Mouse (Mus musculus) lung, embryonic 16.5 days (tissue): ENCODE data around the gene Egf. TPM values are rescaled to one million over a fixed set of nuclear protein-coding genes. Genes with fewer than 3 reads are reported as not detected.

Experiments
- ATAC-seq: fragments of 200-750 bp; cut with Nextera tagmentation; 2 replicates; pipeline ENCODE4 v1.8.0; 2017; ENCODE audit warnings: low read depth, mild to moderate bottlenecking, moderate library complexity
- H3K27ac ChIP-seq: fragments of 300-500 bp; sonication (generic); 2 replicates; pipeline ENCODE4 v1.5.1; 2014; ENCODE audit warnings: mild to moderate bottlenecking, control low read depth, low read length
- H3K27me3 ChIP-seq: fragments of 300-500 bp; sonication (generic); 2 replicates; pipeline ENCODE4 v1.6.1; 2014; ENCODE audit warnings: low read depth, low read length, mixed read lengths; ENCODE audit not compliant: control insufficient read depth, insufficient read depth
- H3K36me3 ChIP-seq: fragments of 300-500 bp; sonication (generic); 2 replicates; pipeline ENCODE4 v1.6.1; 2014; ENCODE audit warnings: low read length; ENCODE audit not compliant: control insufficient read depth, insufficient read depth
- H3K4me1 ChIP-seq: fragments of 300-500 bp; sonication (generic); replicated peaks from 2 replicates; pipeline ENCODE4 v1.6.1; 2014; ENCODE audit warnings: low read length, mixed read lengths; ENCODE audit not compliant: control insufficient read depth, insufficient read depth
- H3K4me2 ChIP-seq: fragments of 300-500 bp; sonication (generic); 2 replicates; pipeline ENCODE4 v1.6.1; 2014; ENCODE audit warnings: low read depth, low read length, control low read depth
- H3K4me3 ChIP-seq: fragments of 300-500 bp; sonication (generic); 2 replicates; pipeline ENCODE4 v1.5.1; 2014; ENCODE audit warnings: mild to moderate bottlenecking, low read length, control low read depth
- H3K9ac ChIP-seq: fragments of 300-500 bp; sonication (generic); 2 replicates; pipeline ENCODE4 v1.6.1; 2014; ENCODE audit warnings: low read length, control low read depth
- H3K9me3 ChIP-seq: fragments of 300-500 bp; sonication (generic); 2 replicates; pipeline ENCODE4 v1.6.1; 2016; ENCODE audit warnings: low read length; ENCODE audit not compliant: control insufficient read depth
- WGBS: fragments of 180-500 bp; shearing (Covaris S2); extraction: QIAGEN DNeasy Blood & Tissue Kit; methylation state at CpG from one replicate; pipeline ENCODE4 v1.1.7; 2014; 5-methylcytosine and 5-hydroxymethylcytosine counted together
- microRNA-seq: library from miRNA; unstranded; fragments of <30 nt; microRNA quantifications from one replicate; pipeline ENCODE4, GENCODE M21; 2016
- polyA plus RNA-seq: library from polyadenylated mRNA; unstranded; fragments of >200 nt; fragmentation: Nextera tagmentation; extraction: Ambion mirVana; gene quantifications from 2 replicates; pipeline ENCODE4 v1.2.1, GENCODE M21; 2015

Gene Egf
- polyA plus RNA-seq, 1 experiment from 2014 or later, result 1.2 TPM

DNA sequence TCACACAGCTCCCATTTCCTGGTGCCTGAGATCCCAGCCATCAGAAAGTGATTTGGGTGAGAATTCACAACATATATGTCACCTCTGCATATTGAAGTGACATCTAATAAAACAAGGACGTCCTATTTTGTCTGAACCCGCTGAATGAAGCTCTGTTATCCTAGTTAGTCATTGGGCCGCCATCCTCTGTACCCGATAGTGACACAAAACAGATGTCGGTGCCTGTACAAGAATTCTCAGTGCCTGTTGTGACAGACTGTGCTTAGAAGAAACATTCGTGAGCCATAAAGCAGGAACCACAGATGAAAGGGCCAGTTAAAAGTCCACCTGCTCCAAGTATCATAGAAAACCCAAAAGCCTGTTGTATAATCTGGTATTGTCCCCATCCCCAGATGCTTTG is 117.7 kb downstream of the Egf start:
- Histone ChIP-seq H3K9me3 (no peaks in the 10 kb centered on the region), H3K4me1 (peaks cover 7% of the 10 kb centered on the region; the same call in 1 of the 2 replicates), H3K4me2 (no peak overlapping the region), H3K9ac (no peak overlapping the region), H3K36me3 (no peaks in the 10 kb centered on the region), H3K4me3 (no peak overlapping the region), H3K27me3 (peaks cover 3% of the 10 kb centered on the region), H3K27ac (no peak overlapping the region)
- no peak for ATAC-seq
- 71% methylated on average over 6 of the region's 6 CpGs for WGBS

DNA sequence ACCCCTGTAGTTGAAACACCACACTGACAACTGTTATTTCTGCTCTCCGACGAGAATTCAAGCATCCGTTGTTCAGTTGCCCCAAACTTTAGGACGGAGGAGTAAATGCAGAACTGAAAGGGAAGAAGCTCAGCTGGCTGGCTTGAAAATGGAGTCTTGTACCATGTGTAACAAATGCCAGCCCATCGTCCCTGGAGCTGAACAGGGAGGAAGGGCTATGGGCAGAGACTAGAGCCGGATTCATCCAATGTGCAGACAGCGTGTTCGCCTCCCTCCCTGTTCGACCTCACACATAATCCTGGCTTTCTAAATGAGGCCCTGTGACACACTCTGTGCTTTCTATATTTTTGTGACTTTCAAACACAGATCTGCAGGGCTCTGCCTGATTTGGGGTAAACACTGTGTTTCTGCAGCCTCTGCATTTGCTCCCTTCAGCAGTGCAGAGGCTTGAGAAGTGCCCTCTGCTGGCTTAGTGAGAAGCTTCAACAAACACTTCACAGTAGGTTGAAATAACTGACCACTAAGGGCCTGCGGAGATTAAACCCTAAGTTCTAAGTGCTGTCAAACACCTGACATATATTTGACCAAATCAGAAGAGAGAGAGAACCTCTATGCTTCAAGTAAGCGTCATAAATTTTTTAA is 120.7 kb downstream of the Egf start:
- H3K4me3 ChIP-seq, result no peak overlapping the region
- no peak overlapping the region for H3K9ac ChIP-seq
- no peaks in the 10 kb centered on the region for H3K36me3 ChIP-seq
- H3K4me1 ChIP-seq, result no peaks in the 10 kb centered on the region
- 80% methylated on average over 11 of the region's 11 CpGs for WGBS
- no peak overlapping the region for H3K4me2 ChIP-seq
- no peak overlapping the region for H3K27ac ChIP-seq
- H3K27me3 ChIP-seq, result peaks cover 2% of the 10 kb centered on the region; the same call in 1 of the 2 replicates
- peak; percentile 70 for ATAC-seq
- no peaks in the 10 kb centered on the region for H3K9me3 ChIP-seq

GRCm38 (mm10) chr3:129633518-129633917 is 121.6 kb downstream of the Egf start:
- Histone ChIP-seq H3K9ac (no peak overlapping the region), H3K4me3 (no peak overlapping the region), H3K4me1 (no peaks in the 10 kb centered on the region), H3K36me3 (no peaks in the 10 kb centered on the region), H3K27me3 (peaks cover 2% of the 10 kb centered on the region; the same call in 1 of the 2 replicates), H3K27ac (no peak overlapping the region), H3K4me2 (no peak overlapping the region), H3K9me3 (no peaks in the 10 kb centered on the region)
- no peak for ATAC-seq
- WGBS, result 42% methylated on average over 8 of the region's 8 CpGs

- no peaks in the 10 kb centered on the region for H3K36me3 ChIP-seq
- ATAC-seq, result no peak
These were observed 123.3 kb downstream of the Egf start for GRCm38 (mm10) chr3:129631857-129632256.

DNA sequence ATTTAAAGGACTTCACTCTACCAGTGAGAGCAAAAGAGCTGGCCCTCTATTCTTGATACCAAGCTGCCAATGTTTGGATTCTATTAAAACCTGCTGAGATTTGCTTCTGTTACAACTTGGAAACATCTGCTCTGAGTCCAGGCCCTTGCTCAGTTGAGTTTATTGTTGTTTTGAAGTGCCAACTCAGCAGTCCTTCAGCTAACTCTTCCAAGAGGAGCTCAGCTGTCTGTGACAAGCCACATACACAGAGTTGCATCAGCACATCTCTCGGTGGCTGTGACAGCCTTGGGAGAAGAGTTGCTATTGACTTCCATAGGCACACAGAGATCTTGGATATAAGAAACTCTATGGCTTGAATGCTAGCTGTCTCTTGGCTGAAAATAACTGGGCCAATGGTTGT is 124.1 kb downstream of the Egf start:
- Histone ChIP-seq H3K4me3 (no peak overlapping the region), H3K27me3 (peaks cover 16% of the 10 kb centered on the region; the same call in 1 of the 2 replicates), H3K9me3 (no peaks in the 10 kb centered on the region), H3K27ac (no peak overlapping the region), H3K9ac (no peak overlapping the region), H3K4me1 (no peaks in the 10 kb centered on the region), H3K36me3 (no peaks in the 10 kb centered on the region), H3K4me2 (no peak overlapping the region)
- WGBS, result 43% methylated on average over 1 of the region's 1 CpGs
- ATAC-seq, result peak; percentile 84

More at GRCm38 (mm10) chr3:129631857-129632256, 123.3 kb downstream of the Egf start:
- Histone ChIP-seq H3K4me3 (no peak overlapping the region), H3K27me3 (peaks cover 9% of the 10 kb centered on the region; the same call in 1 of the 2 replicates), H3K27ac (no peak overlapping the region), H3K4me1 (no peaks in the 10 kb centered on the region), H3K4me2 (no peak overlapping the region), H3K9me3 (no peaks in the 10 kb centered on the region), H3K9ac (no peak overlapping the region)
- WGBS, result 91% methylated on average over 5 of the region's 5 CpGs

Small RNAs within 50 kb of the gene (microRNA-seq; reads per million reads assigned to microRNA genes)
- not detected for gene Gm24515

Other genes starting within 250 kb of the Egf start
- 8.1 and 12.3 TPM in 2 replicates for gene Elovl6, start 223.0 kb downstream of the Egf start, polyA plus RNA-seq
- 0.41 TPM in 1 of 2 replicates, not detected in the other for gene Lrit3, start 48.7 kb upstream of the Egf start, polyA plus RNA-seq
- gene Rrh, start 67.3 kb upstream of the Egf start, polyA plus RNA-seq, result not detected in 2 replicates
- 43.4 and 49.8 TPM in 2 replicates for gene Gar1, start 76.1 kb upstream of the Egf start, polyA plus RNA-seq
- 16.7 and 20.4 TPM in 2 replicates for gene Cfi, start 80.6 kb upstream of the Egf start, polyA plus RNA-seq
- 38.0 and 38.5 TPM in 2 replicates for gene Pla2g12a, start 123.3 kb upstream of the Egf start, polyA plus RNA-seq
- 79.5 and 89.9 TPM in 2 replicates for gene Casp6, start 146.1 kb upstream of the Egf start, polyA plus RNA-seq
- 4.6 and 6.7 TPM in 2 replicates for gene Mcub, start 214.9 kb upstream of the Egf start, polyA plus RNA-seq